Mouse (Mus musculus) small intestine, adult 2 months (tissue): ENCODE data around the gene Gper1. TPM values are rescaled to one million over a fixed set of nuclear protein-coding genes. Genes with fewer than 3 reads are reported as not detected.

Source experiments
- H3K27ac ChIP-seq: fragments of 200-500 bp; 2 replicates; pipeline ENCODE4 v1.5.1; 2012; ENCODE audit warnings: low read depth, low read length, control low read depth, inconsistent platforms; ENCODE audit not compliant: insufficient read depth
- H3K27me3 ChIP-seq: fragments of 200-500 bp; 2 replicates; pipeline ENCODE4 v1.6.1; 2012; ENCODE audit warnings: mild to moderate bottlenecking, moderate library complexity, low read length, inconsistent platforms; ENCODE audit not compliant: control insufficient read depth, insufficient read depth
- H3K36me3 ChIP-seq: fragments of 200-500 bp; 2 replicates; pipeline ENCODE4 v1.6.1; 2012; ENCODE audit warnings: mild to moderate bottlenecking, low read length, control low read depth, inconsistent platforms; ENCODE audit not compliant: control insufficient read depth, insufficient read depth
- H3K4me1 ChIP-seq: fragments of 200-500 bp; 2 replicates; pipeline ENCODE4 v1.6.1; 2012; ENCODE audit warnings: low read length, inconsistent platforms, mixed read lengths; ENCODE audit not compliant: control insufficient read depth, insufficient read depth, insufficient read length
- H3K4me3 ChIP-seq: fragments of 200-500 bp; 2 replicates; pipeline ENCODE4 v1.5.1; 2012; ENCODE audit warnings: low read depth, mild to moderate bottlenecking, control low read depth, inconsistent platforms, low read length, moderate library complexity
- CTCF ChIP-seq: fragments of 200-500 bp; IDR thresholded peaks from 2 replicates; pipeline ENCODE4 v1.5.1; 2012; ENCODE audit warnings: low read depth, mild to moderate bottlenecking, control low read depth, inconsistent platforms, low read length, moderate library complexity, mixed read lengths; ENCODE audit not compliant: insufficient replicate concordance, insufficient read length; ENCODE audit errors: extremely low read depth
- POLR2A ChIP-seq: fragments of 200-500 bp; IDR thresholded peaks from 2 replicates; pipeline ENCODE4 v1.6.1; 2012; ENCODE audit warnings: low read depth, mild to moderate bottlenecking, control low read depth, inconsistent platforms, low read length, moderate library complexity
- WGBS: fragments of 180-500 bp; shearing (Covaris S2); methylation state at CpG from one replicate; pipeline ENCODE4 v1.1.7; 2018; 5-methylcytosine and 5-hydroxymethylcytosine counted together
- polyA plus RNA-seq: library from polyadenylated mRNA; depleted of rRNA; stranded (reverse); fragments of >200 nt; gene quantifications from 2 replicates; pipeline ENCODE4 v1.2.3, GENCODE M21; 2012

Gene Gper1
- polyA plus RNA-seq, 1 experiment, result 1.8 TPM

DNA sequence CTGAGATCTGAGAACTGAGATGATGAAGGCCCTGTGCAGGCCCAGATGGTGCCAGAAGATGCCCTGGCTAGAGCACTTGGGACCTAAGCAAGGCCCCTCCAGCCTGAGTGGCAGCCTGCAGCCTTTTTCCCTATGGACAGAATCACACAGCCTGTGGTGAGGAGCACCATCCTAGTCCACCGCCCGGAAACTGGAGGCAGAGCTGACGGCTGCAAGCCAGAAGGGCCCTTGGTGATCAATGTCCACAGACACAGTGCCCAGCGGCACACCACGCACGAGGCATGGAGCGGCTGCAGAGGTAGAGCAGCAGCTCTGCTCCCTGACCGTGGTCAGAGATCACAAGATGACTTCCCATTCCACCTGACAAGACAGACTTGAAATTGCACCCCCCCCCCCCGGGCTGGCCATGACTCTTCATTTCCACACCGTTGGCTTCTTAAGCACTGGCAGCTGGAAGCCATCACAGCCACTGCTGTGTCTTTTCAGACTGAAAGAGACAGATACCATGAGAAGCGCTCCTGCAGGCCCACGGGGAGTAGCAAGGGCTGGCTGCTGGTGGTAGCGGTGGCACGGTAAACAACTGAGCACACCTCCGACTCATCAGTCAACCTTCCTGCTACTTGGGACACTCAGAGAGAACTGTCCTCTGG, 11.2 kb upstream of the Gper1 start:
- Histone ChIP-seq H3K27ac (no peak overlapping the region), H3K4me1 (peaks cover 11% of the 10 kb centered on the region), H3K27me3 (no peaks in the 10 kb centered on the region), H3K4me3 (no peak overlapping the region), H3K36me3 (no peaks in the 10 kb centered on the region)
- no peak for TF ChIP-seq CTCF
- no peak for TF ChIP-seq POLR2A
- WGBS, result 86% methylated on average over 15 of the region's 15 CpGs

- H3K4me1 ChIP-seq, result peaks cover 15% of the 10 kb centered on the region
- H3K27me3 ChIP-seq, result no peaks in the 10 kb centered on the region
- 38% methylated on average over 4 of the region's 4 CpGs for WGBS
- no peaks in the 10 kb centered on the region for H3K36me3 ChIP-seq
- TF ChIP-seq CTCF (no peak), POLR2A (no peak)
- H3K4me3 ChIP-seq, result no peak overlapping the region
- no peak overlapping the region for H3K27ac ChIP-seq
Measured at GRCm38 (mm10) chr5:139413545-139413944, 9.4 kb upstream of the Gper1 start.

- Histone ChIP-seq H3K4me3 (no peak overlapping the region), H3K4me1 (peaks cover 6% of the 10 kb centered on the region), H3K27ac (no peak overlapping the region), H3K27me3 (no peaks in the 10 kb centered on the region), H3K36me3 (no peaks in the 10 kb centered on the region)
- WGBS, result 88% methylated on average over 5 of the region's 5 CpGs
- no peak for TF ChIP-seq POLR2A
- no peak for TF ChIP-seq CTCF
Measured at GRCm38 (mm10) chr5:139415001-139415400, 8.0 kb upstream of the Gper1 start.

- no peaks in the 10 kb centered on the region for H3K27me3 ChIP-seq
- WGBS, result 96% methylated on average over 4 of the region's 4 CpGs
- no peak overlapping the region for H3K27ac ChIP-seq
- H3K4me3 ChIP-seq, result no peak overlapping the region
- TF ChIP-seq POLR2A, result no peak
- no peak; the same call in 1 of the 2 replicates for TF ChIP-seq CTCF
- H3K4me1 ChIP-seq, result peaks cover 4% of the 10 kb centered on the region; the same call in 1 of the 2 replicates
- no peaks in the 10 kb centered on the region for H3K36me3 ChIP-seq
Measured at GRCm38 (mm10) chr5:139416942-139417341, 6.0 kb upstream of the Gper1 start.

GRCm38 (mm10) chr5:139417480-139417879, 5.5 kb upstream of the Gper1 start:
- H3K27me3 ChIP-seq, result no peaks in the 10 kb centered on the region
- no peaks in the 10 kb centered on the region for H3K36me3 ChIP-seq
- WGBS, result 77% methylated on average over 3 of the region's 3 CpGs
- TF ChIP-seq CTCF (no peak), POLR2A (no peak)
- H3K4me1 ChIP-seq, result peaks cover 4% of the 10 kb centered on the region; the same call in 1 of the 2 replicates
- H3K27ac ChIP-seq, result no peak overlapping the region
- H3K4me3 ChIP-seq, result no peak overlapping the region

DNA sequence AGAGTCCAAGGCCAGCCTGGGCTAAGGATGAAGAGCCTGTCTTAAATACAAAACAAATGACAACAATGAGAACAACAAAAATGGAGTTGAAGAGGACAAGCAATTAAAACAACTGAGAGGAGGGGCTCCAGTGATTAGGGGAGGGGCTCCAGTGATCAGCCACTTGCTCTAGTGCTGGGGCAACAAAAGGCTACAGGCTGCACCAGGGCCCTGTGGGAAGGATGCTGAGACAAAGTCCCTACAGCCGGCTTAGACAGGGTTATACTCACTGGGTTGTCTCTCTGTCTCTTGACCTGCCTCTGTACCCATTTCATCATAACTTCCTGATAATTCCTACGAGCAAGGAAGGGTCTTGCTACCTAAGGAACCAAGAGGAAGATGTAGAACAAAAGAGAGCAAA, 4.8 kb upstream of the Gper1 start:
- Histone ChIP-seq H3K27me3 (no peaks in the 10 kb centered on the region), H3K4me3 (no peak overlapping the region), H3K36me3 (no peaks in the 10 kb centered on the region), H3K4me1 (peaks cover 7% of the 10 kb centered on the region), H3K27ac (no peak overlapping the region)
- TF ChIP-seq POLR2A, result no peak
- TF ChIP-seq CTCF, result no peak
- WGBS, result 44% methylated on average over 2 of the region's 2 CpGs

GRCm38 (mm10) chr5:139418633-139419032, 4.3 kb upstream of the Gper1 start:
- Histone ChIP-seq H3K27me3 (no peaks in the 10 kb centered on the region), H3K27ac (no peak overlapping the region), H3K4me3 (no peak overlapping the region), H3K36me3 (no peaks in the 10 kb centered on the region), H3K4me1 (peaks cover 8% of the 10 kb centered on the region)
- no peak for TF ChIP-seq POLR2A
- TF ChIP-seq CTCF, result no peak
- 13% methylated on average over 3 of the region's 3 CpGs for WGBS
